23 mouse cellular contexts compared by ENCODE assay signal in the genomic region with DNA sequence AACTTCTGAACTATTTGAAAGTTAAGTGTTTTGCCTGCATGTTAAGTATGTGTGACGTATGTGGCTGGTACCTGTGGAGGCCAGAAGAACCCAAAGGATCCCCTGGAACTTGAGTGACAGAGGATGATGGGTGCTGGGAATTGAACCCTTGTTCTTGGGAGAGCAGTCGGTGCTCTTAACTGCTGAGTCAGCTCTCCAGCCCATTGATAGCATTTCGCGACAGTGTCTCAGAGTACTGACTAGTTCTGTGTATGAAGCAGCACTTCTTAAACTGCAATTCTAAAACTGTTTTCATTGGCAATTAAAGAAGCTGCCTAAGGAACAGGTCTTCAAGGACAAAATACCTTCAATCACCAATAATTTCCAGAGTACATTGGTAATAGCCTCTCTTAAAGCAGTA. TPM values are rescaled to one million over a fixed set of nuclear protein-coding genes. Genes with fewer than 3 reads are reported as not detected.
A peak's percentile ranks its signal among the peaks of the same experiment; 100 is the strongest.
DNase-seq lines count a peak whose midpoint lies in the region; ATAC-seq and TF ChIP-seq lines count a peak whose summit lies in the region.
"Had no signal": no experiment of that assay in that cellular context is flagged by ENCODE, and none has a peak within 500 bp of the region (broad histone marks: within the 10 kb centered on the region; RNA-seq: fewer than 3 reads in every experiment).

No protein-coding gene starts in this region.

- TF ChIP-seq EP300 in stomach, postnatal 0 days (optimal IDR thresholded peaks at IDR 0.05): no peak

- WGBS in stomach, postnatal 0 days: 98% methylated on average over 4 of the region's 4 CpGs

- H3K9me3 ChIP-seq in ES-E14 (ENCODE audit: control insufficient read depth, insufficient read depth, low read depth, low read length): no peaks in the 10 kb centered on the region
- no peaks in the 10 kb centered on the region for H3K9me3 ChIP-seq in stomach, postnatal 0 days (ENCODE audit: control insufficient read depth, low read length)
- H3K9me3 ChIP-seq: embryonic facial prominence, embryonic 13.5 days; embryonic facial prominence, embryonic 15.5 days; forebrain, embryonic 10.5 days; forebrain, embryonic 12.5 days had no signal

- TF ChIP-seq POLR2A in testis, adult 2 months (IDR thresholded peaks at IDR 0.05; ENCODE audit: control insufficient read depth, low read depth, low read length): no peak

- peaks cover 2% of the 10 kb centered on the region for H3K36me3 ChIP-seq in testis, adult 2 months (ENCODE audit: control insufficient read depth, insufficient read depth, low read length)
- no peaks in the 10 kb centered on the region for H3K36me3 ChIP-seq in ES-E14 (ENCODE audit: control insufficient read depth, insufficient read depth, low read length, poor library complexity, severe bottlenecking)
- peaks cover 3% of the 10 kb centered on the region; the same call in 1 of the 2 replicates for H3K36me3 ChIP-seq in stomach, postnatal 0 days (ENCODE audit: control insufficient read depth, insufficient read depth, low read length)

- in situ Hi-C loops in ES-E14 (cut with MboI; ENCODE audit: low sequenced_read_pairs in 2 of 2, unreplicated experiment in 2 of 2): no loop called here

- no peak for TF ChIP-seq CTCF in testis, adult 2 months (IDR thresholded peaks at IDR 0.05; ENCODE audit: control insufficient read depth, insufficient read depth, insufficient replicate concordance, low read depth, low read length)
- no peak for TF ChIP-seq CTCF in stomach, postnatal 0 days (IDR thresholded peaks at IDR 0.05; ENCODE audit: low read depth)

- no peak overlapping the region for H3K9ac ChIP-seq in ES-E14 (ENCODE audit: insufficient read depth, low read depth, low read length, poor library complexity, severe bottlenecking)
- H3K9ac ChIP-seq in stomach, postnatal 0 days (ENCODE audit: low read length): no peak overlapping the region
- H3K9ac ChIP-seq: embryonic facial prominence, embryonic 13.5 days; embryonic facial prominence, embryonic 15.5 days; forebrain, embryonic 12.5 days had no signal

- peak overlapping the region; percentile 31; the same call in 1 of the 2 replicates for H3K4me3 ChIP-seq in testis, adult 2 months (ENCODE audit: control insufficient read depth, low read depth, low read length)
- no peak overlapping the region for H3K4me3 ChIP-seq in ES-E14 (ENCODE audit: insufficient read depth in 1 of 2, low read depth in 1 of 2, low read length in 2 of 2, poor library complexity in 1 of 2, severe bottlenecking in 1 of 2)
- no peak overlapping the region for H3K4me3 ChIP-seq in stomach, postnatal 0 days (ENCODE audit: low read depth, low read length)
- H3K4me3 ChIP-seq: embryonic facial prominence, embryonic 15.5 days; erythroblast, embryonic 14.5 days; forebrain, embryonic 12.5 days had no signal

- peaks cover 4% of the 10 kb centered on the region for H3K4me1 ChIP-seq in testis, adult 2 months (ENCODE audit: control insufficient read depth, insufficient read depth, low read length)
- H3K4me1 ChIP-seq in ES-E14 (ENCODE audit: control insufficient read depth in 2 of 2, insufficient read depth in 2 of 2, low read length in 2 of 2, poor library complexity in 1 of 2): peaks cover 0 to 6% of the 10 kb centered on the region in 2 experiments; a peak in 1 of 4 replicates
- H3K4me1 ChIP-seq in stomach, postnatal 0 days (replicated peaks; ENCODE audit: control insufficient read depth, insufficient read depth): no peaks in the 10 kb centered on the region; the same call in 1 of the 2 replicates

- no peaks in the 10 kb centered on the region for H3K27me3 ChIP-seq in testis, adult 2 months (ENCODE audit: control insufficient read depth, insufficient read depth, low read length)
- H3K27me3 ChIP-seq in stomach, postnatal 0 days (ENCODE audit: control insufficient read depth, insufficient read depth, low read length): no peaks in the 10 kb centered on the region
- H3K27me3 ChIP-seq: embryonic facial prominence, embryonic 13.5 days; embryonic facial prominence, embryonic 15.5 days; forebrain, embryonic 12.5 days had no signal

- no peak for ATAC-seq in stomach, postnatal 0 days (ENCODE audit: low FRiP score, low TSS enrichment)
- ATAC-seq: forebrain, embryonic 14.5 days; forebrain, embryonic 16.5 days had no signal

- no peak overlapping the region for H3K27ac ChIP-seq in testis, adult 2 months (ENCODE audit: control insufficient read depth, insufficient read depth, low read depth, low read length)
- no peak overlapping the region for H3K27ac ChIP-seq in ES-E14 (ENCODE audit: insufficient read depth, low read depth, low read length, poor library complexity, severe bottlenecking)
- H3K27ac ChIP-seq in stomach, postnatal 0 days (replicated peaks): no peak overlapping the region
- H3K27ac ChIP-seq: embryonic facial prominence, embryonic 13.5 days; embryonic facial prominence, embryonic 15.5 days; forebrain, embryonic 10.5 days; forebrain, embryonic 12.5 days had no signal

- H3K4me2 ChIP-seq in stomach, postnatal 0 days (replicated peaks; ENCODE audit: low read depth): no peak overlapping the region
- H3K4me2 ChIP-seq: embryonic facial prominence, embryonic 13.5 days; embryonic facial prominence, embryonic 15.5 days; forebrain, embryonic 12.5 days had no signal

- no peak for DNase-seq in testis, postnatal 10 days (ENCODE audit: low spot score)
- DNase-seq in ES-E14 (ENCODE audit: low read depth, low spot score): no peak
- peak; percentile 17 for DNase-seq in ZHBTc4 (ENCODE audit: low read depth, low spot score)
- DNase-seq in cerebellum, adult 11 months: no peak
- no peak for DNase-seq in stomach, postnatal 0 days (ENCODE audit: low spot score)
- DNase-seq: adrenal gland, adult 2 months; adrenal gland, postnatal 10 days; adrenal gland, postnatal 25 days; cerebellum, adult 11-12 months; cerebellum, adult 8-10 months; cerebellum, adult 9-11 months; cerebellum, postnatal 14 days; cerebellum, postnatal 36 days; embryo, embryonic 11 days had no signal

TF ChIP-seq in ES-E14, 5 proteins besides CTCF, POLR2A, EP300 and RAD21:
- TF ChIP-seq MAFK (IDR thresholded peaks at IDR 0.05; ENCODE audit: insufficient read depth, low read depth, low read length) (peak; percentile 91), CHD2 (IDR thresholded peaks at IDR 0.05; ENCODE audit: low read depth, low read length) (no peak)
TF ChIP-seq in ES-E14: peak in this region for 1.

RNA-seq across cellular contexts. Expression of a gene that starts 1.7 kb away (rescaled TPM):
- polyA plus RNA-seq in testis, adult 2 months (2012; rRNA removed): 41.5 and 47.3 TPM in 2 replicates
- total RNA-seq in ES-E14 (2012; rRNA removed): 21.3 and 29.1 TPM in 2 replicates
- polyA plus RNA-seq in stomach, postnatal 0 days (2015; fragmentation: Nextera tagmentation; extraction: Ambion mirVana): 21.5 and 22.9 TPM in 2 replicates

RNA-seq across cellular contexts. Expression of a gene that starts 2.1 kb away (rescaled TPM):
- polyA plus RNA-seq in testis, adult 2 months (2012; rRNA removed): 16.5 and 20.0 TPM in 2 replicates
- total RNA-seq in ES-E14 (2012; rRNA removed): 2.6 and 4.9 TPM in 2 replicates
- polyA plus RNA-seq in stomach, postnatal 0 days (2015; fragmentation: Nextera tagmentation; extraction: Ambion mirVana): 6.9 and 7.3 TPM in 2 replicates
- polyA plus RNA-seq: erythroblast, embryonic 14.5 days had no signal

RNA-seq across cellular contexts. Expression of a gene that starts 19.6 kb away (rescaled TPM):
- 16.4 and 17.5 TPM in 2 replicates for polyA plus RNA-seq in testis, adult 2 months (2012; rRNA removed)
- 45.1 and 82.1 TPM in 2 replicates for total RNA-seq in ES-E14 (2012; rRNA removed)
- polyA plus RNA-seq in stomach, postnatal 0 days (2015; fragmentation: Nextera tagmentation; extraction: Ambion mirVana): 12.6 and 14.2 TPM in 2 replicates

RNA-seq across cellular contexts. Expression of a gene that starts 27.7 kb away (rescaled TPM):
- 7.8 and 9.6 TPM in 2 replicates for polyA plus RNA-seq in testis, adult 2 months (2012; rRNA removed)
- 22.0 and 50.3 TPM in 2 replicates for total RNA-seq in ES-E14 (2012; rRNA removed)
- 13.7 and 15.9 TPM in 2 replicates for polyA plus RNA-seq in stomach, postnatal 0 days (2015; fragmentation: Nextera tagmentation; extraction: Ambion mirVana)

RNA-seq across cellular contexts. Expression of a gene that starts 51.4 kb away (rescaled TPM):
- 0.55 and 0.56 TPM in 2 replicates for polyA plus RNA-seq in testis, adult 2 months (2012; rRNA removed)
- total RNA-seq in ES-E14 (2012; rRNA removed): 4.3 and 5.0 TPM in 2 replicates
- polyA plus RNA-seq in stomach, postnatal 0 days (2015; fragmentation: Nextera tagmentation; extraction: Ambion mirVana): 1.9 and 2.1 TPM in 2 replicates
- total RNA-seq: MEL had no signal
